Mouse (Mus musculus) ES-Bruce4 (cell line): ENCODE data around the gene Aanat.

Source experiments
- CTCF ChIP-seq: IDR thresholded peaks from one replicate; pipeline ENCODE4 v1.8.1; 2011; ENCODE audit warnings: low read depth, low read length
- EP300 ChIP-seq: IDR thresholded peaks from 2 replicates; pipeline ENCODE4 v1.6.1; 2011; ENCODE audit warnings: low read depth, low read length; ENCODE audit not compliant: insufficient read depth
- POLR2A ChIP-seq: IDR thresholded peaks from one replicate; pipeline ENCODE4 v1.8.1; 2011; ENCODE audit warnings: low read length; ENCODE audit not compliant: insufficient read depth

DNA sequence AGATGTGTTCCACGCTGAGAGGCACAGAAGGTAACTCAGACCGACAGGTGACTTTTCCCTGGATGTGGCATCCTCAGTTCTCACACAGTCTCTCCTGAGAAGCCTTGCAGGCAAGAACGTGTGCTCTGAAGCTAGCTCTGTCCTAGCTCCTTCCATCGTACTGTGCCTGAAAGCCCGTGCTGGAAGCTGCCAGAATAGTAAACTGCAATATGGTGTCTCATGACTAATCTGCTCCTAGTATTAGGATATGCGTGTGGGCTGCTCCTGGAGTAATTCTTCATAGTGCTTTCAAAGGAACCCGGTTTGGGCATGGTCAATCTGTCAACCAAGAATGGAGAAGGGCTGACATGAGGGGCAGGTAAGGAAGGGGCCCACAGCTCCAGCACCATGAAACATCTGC lies 15.4 kb upstream of the Aanat start:
- TF ChIP-seq CTCF: no peak
- no peak for TF ChIP-seq EP300
- TF ChIP-seq POLR2A: no peak
